Mouse (Mus musculus): ENCODE results near the gene Saysd1. TPM values are rescaled to one million over a fixed set of nuclear protein-coding genes. Genes with fewer than 3 reads are reported as not detected.

Gene Saysd1
- polyA plus RNA-seq, 1 experiment from 2014 or later = 15.4 TPM

DNA sequence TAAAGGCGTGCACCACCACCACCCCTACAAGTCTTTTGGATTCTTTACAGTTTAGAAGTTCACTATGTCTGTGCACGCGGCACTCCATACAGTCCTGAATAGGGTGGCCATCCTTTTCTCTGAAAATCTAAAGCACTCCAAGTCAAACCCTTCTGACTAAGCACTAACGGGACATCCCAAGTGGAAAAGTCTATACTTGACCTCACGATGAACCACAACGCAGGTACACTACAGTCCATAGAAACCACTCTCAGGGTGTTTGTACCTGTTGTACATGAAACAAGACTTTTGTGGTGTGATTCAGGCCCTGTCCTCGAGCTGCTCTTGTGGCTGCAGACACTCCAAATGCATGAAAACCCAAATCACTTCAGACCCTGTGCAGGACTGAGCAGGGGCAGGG lies 36.8 kb upstream of the Saysd1 start:
- no peak overlapping the region for H3K27ac ChIP-seq (replicated peaks)
- no peaks in the 10 kb centered on the region for H3K36me3 ChIP-seq
- peaks cover 9% of the 10 kb centered on the region for H3K4me1 ChIP-seq
- H3K4me2 ChIP-seq (replicated peaks) = no peak overlapping the region
- WGBS = 95% methylated on average over 7 of the region's 7 CpGs
- no peak for ATAC-seq (replicated peaks)
- no peaks in the 10 kb centered on the region for H3K9me3 ChIP-seq
- no peaks in the 10 kb centered on the region for H3K27me3 ChIP-seq
- H3K9ac ChIP-seq (replicated peaks) = no peak overlapping the region
- H3K4me3 ChIP-seq = no peak overlapping the region

DNA sequence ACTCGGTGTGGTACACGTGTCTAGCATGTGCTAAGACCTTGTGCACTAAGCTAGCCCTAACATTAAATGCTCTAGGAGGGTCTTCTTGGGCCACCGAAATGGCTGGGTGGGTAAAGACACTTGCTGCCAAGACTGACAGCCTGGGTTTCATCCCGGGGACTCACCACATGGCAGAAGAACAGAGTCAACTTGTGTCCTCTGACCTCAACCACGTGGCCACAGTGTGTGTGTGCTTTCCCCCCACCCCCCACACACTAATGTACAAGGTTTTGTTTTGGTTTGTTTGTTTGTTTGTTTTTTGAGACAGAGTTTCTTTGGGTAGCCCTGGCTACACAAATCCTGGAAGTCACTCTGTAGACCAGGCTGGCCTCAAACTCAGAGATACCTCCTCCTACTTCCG lies 36.4 kb upstream of the Saysd1 start:
- Histone ChIP-seq H3K36me3 (no peaks in the 10 kb centered on the region), H3K27me3 (no peaks in the 10 kb centered on the region), H3K9me3 (no peaks in the 10 kb centered on the region), H3K4me1 (peaks cover 7% of the 10 kb centered on the region), H3K9ac (replicated peaks) (no peak overlapping the region), H3K27ac (replicated peaks) (no peak overlapping the region), H3K4me3 (no peak overlapping the region), H3K4me2 (replicated peaks) (no peak overlapping the region)
- WGBS = 90% methylated on average over 6 of the region's 6 CpGs
- no peak for ATAC-seq (replicated peaks)

DNA sequence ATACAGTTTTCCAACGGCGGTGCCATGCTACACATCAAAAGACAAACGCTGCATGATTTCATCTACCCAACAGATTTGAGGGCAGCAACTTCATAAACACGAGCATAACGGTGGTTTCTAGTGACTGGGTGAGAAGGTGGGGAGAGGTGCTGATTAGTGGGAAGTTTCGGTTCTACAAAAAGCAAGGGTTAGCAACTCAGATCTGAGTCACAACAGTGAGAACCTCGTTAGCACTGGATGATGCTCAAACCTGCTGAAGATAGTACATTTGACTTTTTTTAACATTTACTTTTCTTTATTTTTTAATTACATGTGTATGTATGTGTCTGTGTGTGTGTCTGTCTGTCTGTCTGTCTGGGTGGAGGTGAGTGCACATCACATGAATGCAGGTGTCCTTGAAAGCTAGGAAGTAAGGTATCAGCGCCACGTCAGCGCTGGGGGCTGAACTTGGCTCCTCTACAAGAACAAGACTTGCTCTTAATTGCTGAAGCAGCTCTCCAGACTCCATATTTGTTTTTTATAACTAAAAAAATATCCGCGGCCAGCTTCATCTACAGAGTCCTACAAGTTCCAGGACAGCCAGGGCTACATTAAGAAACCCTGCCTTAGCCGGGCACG lies 35.6 kb upstream of the Saysd1 start:
- H3K4me3 ChIP-seq = no peak overlapping the region
- ATAC-seq (replicated peaks) = no peak
- H3K27ac ChIP-seq (replicated peaks) = no peak overlapping the region
- H3K36me3 ChIP-seq = no peaks in the 10 kb centered on the region
- H3K4me2 ChIP-seq (replicated peaks) = no peak overlapping the region
- no peaks in the 10 kb centered on the region for H3K9me3 ChIP-seq
- 0 out of 2 replicates have a peak, but pooled peaks cover 2% of the 10 kb centered on the region for H3K4me1 ChIP-seq
- no peak overlapping the region for H3K9ac ChIP-seq (replicated peaks)
- WGBS = 85% methylated on average over 14 of the region's 14 CpGs
- H3K27me3 ChIP-seq = no peaks in the 10 kb centered on the region

DNA sequence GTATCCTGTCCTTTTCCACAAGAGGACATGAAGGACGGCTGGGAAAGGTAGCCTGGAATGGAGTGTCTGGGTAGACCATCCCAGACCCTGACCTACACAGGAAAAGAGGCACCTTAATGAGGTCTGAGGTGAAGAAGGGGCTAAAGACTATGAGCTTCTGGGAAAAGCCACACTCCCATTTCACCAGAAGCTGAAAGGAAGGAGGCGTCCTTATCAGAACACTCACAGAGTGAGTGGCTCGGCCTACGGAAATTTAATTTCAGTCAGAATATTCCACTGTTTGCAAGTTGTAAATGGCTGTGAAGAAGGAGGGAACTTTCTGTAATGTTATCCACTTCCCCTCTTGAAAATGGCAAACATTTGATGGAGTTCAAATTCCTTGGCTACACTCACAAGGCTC lies 34.6 kb upstream of the Saysd1 start:
- Histone ChIP-seq H3K9ac (replicated peaks) (no peak overlapping the region), H3K4me1 (no peaks in the 10 kb centered on the region), H3K9me3 (no peaks in the 10 kb centered on the region), H3K36me3 (no peaks in the 10 kb centered on the region), H3K27me3 (no peaks in the 10 kb centered on the region), H3K4me3 (no peak overlapping the region), H3K4me2 (replicated peaks) (no peak overlapping the region), H3K27ac (replicated peaks) (no peak overlapping the region)
- no peak for ATAC-seq (replicated peaks)
- 94% methylated on average over 4 of the region's 4 CpGs for WGBS

DNA sequence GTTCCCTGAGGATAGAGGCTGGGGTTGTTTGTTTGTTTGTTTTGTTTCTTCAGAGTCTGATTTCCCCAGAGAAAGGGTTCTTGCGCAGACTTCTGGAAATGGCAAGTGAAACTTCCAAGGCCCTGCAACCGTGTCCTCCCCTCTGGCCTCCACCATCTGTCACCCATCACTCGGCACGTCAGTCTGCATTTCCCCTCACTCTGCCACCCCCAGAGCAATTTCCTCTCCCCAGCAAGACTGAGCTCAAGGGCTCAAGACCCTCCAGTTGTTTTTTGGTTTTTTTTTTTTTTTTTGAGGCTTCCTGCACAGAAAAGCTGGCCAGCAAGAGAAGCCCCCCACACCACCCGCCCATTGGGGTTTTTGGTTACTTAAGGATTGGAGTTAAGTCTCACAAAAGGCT lies 34.2 kb upstream of the Saysd1 start:
- ATAC-seq (replicated peaks) = no peak
- no peak overlapping the region for H3K4me3 ChIP-seq
- H3K4me2 ChIP-seq (replicated peaks) = no peak overlapping the region
- no peak overlapping the region for H3K9ac ChIP-seq (replicated peaks)
- no peaks in the 10 kb centered on the region for H3K9me3 ChIP-seq
- H3K27ac ChIP-seq (replicated peaks) = no peak overlapping the region
- WGBS = 74% methylated on average over 5 of the region's 5 CpGs
- no peaks in the 10 kb centered on the region for H3K27me3 ChIP-seq
- H3K36me3 ChIP-seq = no peaks in the 10 kb centered on the region
- H3K4me1 ChIP-seq = no peaks in the 10 kb centered on the region

DNA sequence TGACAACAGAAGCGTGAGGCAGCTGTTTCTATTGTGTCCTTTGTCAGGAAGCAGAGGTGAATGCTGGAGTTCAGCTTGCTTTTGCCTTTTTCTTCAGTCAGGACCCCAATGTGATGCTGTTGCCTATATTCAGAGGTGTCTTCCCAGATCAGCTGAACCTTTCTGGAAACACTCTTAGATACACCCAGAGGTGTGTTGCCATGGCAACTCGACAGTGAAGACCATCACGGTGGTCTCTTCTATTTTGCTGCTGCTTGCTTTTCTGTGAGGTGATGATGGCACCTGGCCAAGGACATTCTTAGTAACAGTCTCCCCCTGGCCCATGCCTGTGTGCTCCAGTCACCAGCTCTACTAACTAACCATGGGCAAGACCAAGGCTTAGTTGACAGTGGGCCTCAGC lies 33.5 kb upstream of the Saysd1 start:
- Histone ChIP-seq H3K4me2 (replicated peaks) (no peak overlapping the region), H3K36me3 (no peaks in the 10 kb centered on the region), H3K4me3 (no peak overlapping the region), H3K27ac (replicated peaks) (no peak overlapping the region), H3K9me3 (no peaks in the 10 kb centered on the region), H3K4me1 (no peaks in the 10 kb centered on the region), H3K9ac (replicated peaks) (no peak overlapping the region), H3K27me3 (no peaks in the 10 kb centered on the region)
- ATAC-seq (replicated peaks) = no peak
- 52% methylated on average over 3 of the region's 3 CpGs for WGBS

DNA sequence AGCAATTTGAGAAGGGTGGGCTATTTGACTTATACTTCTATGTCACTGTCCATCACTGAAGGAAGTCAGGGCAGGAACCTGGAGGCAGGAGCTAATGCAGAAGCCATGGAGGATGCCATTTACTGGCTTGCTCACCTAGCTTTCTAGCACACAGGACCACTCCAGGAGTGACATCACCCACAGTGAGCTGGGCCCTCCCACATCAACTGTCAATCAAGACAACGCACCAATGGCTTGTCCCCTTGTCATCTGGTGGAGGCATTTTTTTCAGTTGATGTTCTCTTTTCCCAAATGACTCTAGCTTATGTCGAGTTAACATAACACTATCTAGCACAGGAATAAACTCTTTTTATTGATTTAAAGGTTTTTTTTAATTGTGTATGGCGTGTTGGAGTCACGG lies 30.9 kb upstream of the Saysd1 start:
- ATAC-seq (replicated peaks) = no peak

DNA sequence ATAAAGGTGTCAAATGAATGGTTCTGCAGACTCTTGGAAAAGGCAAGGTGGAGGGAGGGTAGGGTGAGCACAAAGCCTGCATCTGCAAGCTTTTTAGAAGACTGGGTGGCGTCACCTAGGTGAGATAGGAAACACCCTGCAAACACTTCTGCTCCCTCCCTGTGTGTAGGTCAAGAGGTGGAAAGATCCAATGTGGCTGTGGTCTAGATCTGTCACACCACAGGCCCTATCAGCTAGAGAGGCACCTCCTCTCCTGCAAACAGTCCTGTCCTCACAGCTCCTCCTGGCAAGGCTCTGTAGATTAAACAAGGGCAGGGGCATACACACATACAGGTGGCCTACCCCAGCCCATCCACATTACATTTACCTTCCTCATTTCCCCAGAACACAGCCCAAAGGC lies 30.1 kb upstream of the Saysd1 start:
- Histone ChIP-seq H3K4me2 (replicated peaks) (no peak overlapping the region), H3K9ac (replicated peaks) (no peak overlapping the region), H3K27ac (replicated peaks) (no peak overlapping the region), H3K4me1 (0 out of 2 replicates have a peak, but pooled peaks cover 5% of the 10 kb centered on the region), H3K27me3 (no peaks in the 10 kb centered on the region), H3K9me3 (no peaks in the 10 kb centered on the region), H3K4me3 (no peak overlapping the region), H3K36me3 (no peaks in the 10 kb centered on the region)
- 100% methylated on average over 1 of the region's 1 CpGs for WGBS
- ATAC-seq (replicated peaks) = no peak

More for the DNA sequence above, 30.9 kb upstream of the Saysd1 start:
- H3K27me3 ChIP-seq = no peaks in the 10 kb centered on the region
- no peak overlapping the region for H3K9ac ChIP-seq (replicated peaks)
- no peaks in the 10 kb centered on the region for H3K4me1 ChIP-seq
- no peak overlapping the region for H3K4me2 ChIP-seq (replicated peaks)
- no peak overlapping the region for H3K27ac ChIP-seq (replicated peaks)
- H3K9me3 ChIP-seq = no peaks in the 10 kb centered on the region
- WGBS = 94% methylated on average over 4 of the region's 4 CpGs
- H3K4me3 ChIP-seq = no peak overlapping the region
- H3K36me3 ChIP-seq = no peaks in the 10 kb centered on the region

DNA sequence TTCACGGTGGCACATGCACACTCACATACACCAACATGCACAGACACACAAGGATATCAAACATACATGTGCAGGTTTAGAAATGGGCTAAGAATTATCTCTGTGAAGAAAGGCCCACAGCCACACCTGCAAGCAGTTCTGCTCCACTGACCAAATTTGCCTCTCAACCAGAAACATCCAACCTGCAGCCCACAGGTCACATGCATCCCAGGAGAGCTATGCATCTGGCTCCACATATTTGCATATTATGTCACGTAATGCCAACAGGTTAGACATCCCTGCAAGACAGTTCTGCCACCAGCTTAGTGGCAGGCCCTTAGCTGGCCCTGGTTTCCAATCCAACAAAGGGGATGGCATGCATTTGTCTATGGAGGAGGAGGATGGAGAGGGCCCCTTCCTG lies 29.7 kb upstream of the Saysd1 start:
- Histone ChIP-seq H3K27me3 (no peaks in the 10 kb centered on the region), H3K4me3 (no peak overlapping the region), H3K4me2 (replicated peaks) (no peak overlapping the region), H3K27ac (replicated peaks) (no peak overlapping the region), H3K9me3 (no peaks in the 10 kb centered on the region), H3K4me1 (0 out of 2 replicates have a peak, but pooled peaks cover 5% of the 10 kb centered on the region), H3K9ac (replicated peaks) (no peak overlapping the region), H3K36me3 (no peaks in the 10 kb centered on the region)
- no peak for ATAC-seq (replicated peaks)
- WGBS = 95% methylated on average over 2 of the region's 2 CpGs

DNA sequence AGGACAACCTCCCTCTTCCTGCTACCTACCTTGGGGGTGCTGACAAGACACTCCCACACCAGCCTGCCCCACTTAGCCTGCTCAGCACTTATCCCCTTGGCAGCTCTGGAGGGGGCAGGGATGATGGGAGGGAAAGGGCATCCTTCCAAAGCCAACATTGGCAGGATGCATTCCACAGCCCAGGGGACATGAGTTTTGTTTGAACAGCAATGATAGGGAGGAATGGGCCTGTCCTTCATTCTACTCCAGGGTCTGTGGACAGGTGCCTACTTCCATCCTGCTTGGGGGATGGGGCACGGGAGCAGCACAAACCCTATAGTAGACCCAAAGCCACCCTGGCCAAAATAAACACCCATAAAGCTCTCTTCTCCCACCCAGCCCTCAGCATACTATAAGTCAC lies 27.1 kb upstream of the Saysd1 start:
- H3K4me2 ChIP-seq (replicated peaks) = no peak overlapping the region
- no peak for ATAC-seq (replicated peaks)
- H3K9ac ChIP-seq (replicated peaks) = no peak overlapping the region
- WGBS = 92% methylated on average over 1 of the region's 1 CpGs
- H3K4me1 ChIP-seq = 0 out of 2 replicates have a peak, but pooled peaks cover 5% of the 10 kb centered on the region
- no peak overlapping the region for H3K27ac ChIP-seq (replicated peaks)
- no peaks in the 10 kb centered on the region for H3K36me3 ChIP-seq
- H3K27me3 ChIP-seq = no peaks in the 10 kb centered on the region
- no peak overlapping the region for H3K4me3 ChIP-seq
- H3K9me3 ChIP-seq = no peaks in the 10 kb centered on the region

DNA sequence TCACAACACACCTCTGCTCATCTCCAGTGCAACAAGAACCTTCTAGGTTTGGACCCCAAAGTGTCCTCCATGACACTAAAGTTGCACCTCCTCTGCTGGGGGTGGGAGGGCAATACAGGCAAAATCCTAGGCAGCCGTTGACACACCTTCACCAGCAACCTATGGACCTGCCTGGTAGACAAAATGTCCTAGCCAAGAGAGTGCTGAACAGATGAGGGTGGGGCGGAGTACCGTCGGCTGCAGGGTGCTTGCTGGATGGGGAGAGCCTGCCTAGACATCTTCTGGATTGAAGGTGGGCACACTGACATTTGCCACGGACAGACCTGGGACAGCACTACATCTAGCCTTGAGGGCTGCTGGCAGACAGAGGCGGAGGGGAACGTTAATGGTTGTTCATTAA lies 26.1 kb upstream of the Saysd1 start:
- H3K9ac ChIP-seq (replicated peaks) = no peak overlapping the region
- no peak overlapping the region for H3K4me2 ChIP-seq (replicated peaks)
- H3K4me1 ChIP-seq = 0 out of 2 replicates have a peak, but pooled peaks cover 5% of the 10 kb centered on the region
- H3K36me3 ChIP-seq = no peaks in the 10 kb centered on the region
- no peaks in the 10 kb centered on the region for H3K9me3 ChIP-seq
- H3K27ac ChIP-seq (replicated peaks) = no peak overlapping the region
- no peak for ATAC-seq (replicated peaks)
- no peak overlapping the region for H3K4me3 ChIP-seq
- H3K27me3 ChIP-seq = no peaks in the 10 kb centered on the region
- WGBS = 89% methylated on average over 7 of the region's 7 CpGs

DNA sequence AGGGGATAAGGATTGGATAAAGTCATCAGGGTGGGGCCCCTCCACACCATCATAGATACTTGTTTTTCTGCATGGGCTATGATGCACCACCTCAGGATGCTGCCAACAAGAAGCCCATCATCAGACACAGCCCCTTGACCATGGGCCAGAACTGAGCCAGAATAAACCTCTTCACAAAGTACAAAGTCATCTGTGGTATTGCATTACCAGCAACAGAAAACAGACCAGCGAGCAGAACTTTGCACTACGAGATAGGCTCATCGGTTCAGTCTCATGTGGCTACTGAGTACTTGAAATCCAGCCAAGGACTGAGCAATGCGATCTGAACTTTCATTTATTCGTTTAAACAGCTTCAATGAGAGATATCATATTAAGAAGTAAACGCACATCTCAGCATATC lies 24.4 kb upstream of the Saysd1 start:
- no peak overlapping the region for H3K4me3 ChIP-seq
- no peak overlapping the region for H3K27ac ChIP-seq (replicated peaks)
- H3K4me2 ChIP-seq (replicated peaks) = no peak overlapping the region
- H3K36me3 ChIP-seq = no peaks in the 10 kb centered on the region
- H3K9me3 ChIP-seq = no peaks in the 10 kb centered on the region
- no peak for ATAC-seq (replicated peaks)
- H3K27me3 ChIP-seq = no peaks in the 10 kb centered on the region
- no peak overlapping the region for H3K9ac ChIP-seq (replicated peaks)
- WGBS = 84% methylated on average over 6 of the region's 6 CpGs
- H3K4me1 ChIP-seq = 0 out of 2 replicates have a peak, but pooled peaks cover 5% of the 10 kb centered on the region

Measured in forebrain, embryonic 15.5 days (tissue).